Mouse (Mus musculus) liver, adult 2 months (tissue): ENCODE measurements around the gene Ifit1. TPM values are rescaled to one million over a fixed set of nuclear protein-coding genes. Genes with fewer than 3 reads are reported as not detected.
A peak's percentile ranks its signal among the peaks of the same experiment; 100 is the strongest.

Experiments used
- DNase-seq: peaks from one replicate; pipeline ENCODE4 v3.0.0-alpha.2; 2011; ENCODE audit warnings: low read depth, low spot score; ENCODE audit errors: extremely low read depth
- H3K27ac ChIP-seq: fragments of 200-500 bp; replicated peaks from 2 replicates; pipeline ENCODE4 v1.5.1; 2012; ENCODE audit warnings: low read depth, mild to moderate bottlenecking, control low read depth, inconsistent platforms, low read length; ENCODE audit not compliant: insufficient read depth
- H3K27me3 ChIP-seq: fragments of 200-500 bp; 2 replicates; pipeline ENCODE4 v1.6.1; 2012; ENCODE audit warnings: mild to moderate bottlenecking, moderate library complexity, low read length, inconsistent platforms; ENCODE audit not compliant: control insufficient read depth, insufficient read depth
- H3K36me3 ChIP-seq: fragments of 200-500 bp; 2 replicates; pipeline ENCODE4 v1.6.1; 2012; ENCODE audit warnings: low read length, inconsistent platforms; ENCODE audit not compliant: control insufficient read depth, insufficient read depth
- H3K4me1 ChIP-seq: fragments of 200-500 bp; 2 replicates; pipeline ENCODE4 v1.6.1; 2011; ENCODE audit warnings: low read length; ENCODE audit not compliant: control insufficient read depth, insufficient read depth
- H3K4me3 ChIP-seq: fragments of 200-500 bp; 2 replicates; pipeline ENCODE4 v1.5.1; 2011; ENCODE audit warnings: low read depth, mild to moderate bottlenecking, control low read depth, low read length, moderate library complexity; ENCODE audit not compliant: insufficient read depth
- H3K79me2 ChIP-seq: fragments of 200-500 bp; 2 replicates; pipeline ENCODE4 v1.6.1; 2012; ENCODE audit warnings: inconsistent platforms, mild to moderate bottlenecking, low read length, moderate library complexity; ENCODE audit not compliant: control insufficient read depth, insufficient read depth
- H3K9ac ChIP-seq: fragments of 200-500 bp; 2 replicates; pipeline ENCODE4 v1.6.1; 2012; ENCODE audit warnings: low read depth, mild to moderate bottlenecking, control low read depth, inconsistent platforms, low read length
- CTCF ChIP-seq: fragments of 200-500 bp; IDR thresholded peaks from 2 replicates; pipeline ENCODE4 v1.5.1; 2011; ENCODE audit warnings: low read depth, low read length, control low read depth
- POLR2A ChIP-seq: fragments of 200-500 bp; IDR thresholded peaks from 2 replicates; pipeline ENCODE4 v1.6.1; 2011; ENCODE audit warnings: low read length, control low read depth; ENCODE audit not compliant: insufficient read depth; ENCODE audit errors: extremely low read depth
- WGBS: fragments of 180-500 bp; shearing (Covaris S2); methylation state at CpG from one replicate; pipeline ENCODE4 v1.1.7; 2018; 5-methylcytosine and 5-hydroxymethylcytosine counted together
- polyA plus RNA-seq: library from polyadenylated mRNA; depleted of rRNA; stranded (reverse); fragments of >200 nt; gene quantifications from 2 replicates; pipeline ENCODE4 v1.2.3, GENCODE M21; 2012
- total RNA-seq: library from RNA; depleted of rRNA; stranded (reverse); fragments of >200 nt; gene quantifications from 2 replicates; pipeline ENCODE4 v1.2.3, GENCODE M21; 2014

Gene Ifit1
- total and polyA plus RNA-seq, 2 experiments: 7.0 to 15.9 TPM

DNA sequence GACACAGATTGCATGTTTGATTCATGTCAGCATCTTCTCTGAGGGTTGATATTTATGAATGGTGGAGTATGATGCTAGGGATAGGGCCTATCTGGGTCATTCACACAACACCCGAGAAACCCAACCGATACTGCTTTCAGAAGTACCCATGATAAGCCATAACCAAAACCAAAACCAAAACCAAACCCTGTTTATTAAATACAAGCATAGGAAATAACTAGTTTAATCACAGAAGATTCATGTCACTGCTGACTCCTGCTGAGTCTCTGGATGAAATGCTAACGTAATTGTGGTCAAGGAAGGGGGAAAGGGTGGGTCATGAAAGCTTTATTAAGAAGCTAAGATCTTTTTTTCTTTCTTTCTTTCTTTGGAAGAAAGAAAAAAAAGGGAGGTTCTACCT is 9.6 kb downstream of the Ifit1 start:
- H3K79me2 ChIP-seq: no peaks in the 10 kb centered on the region
- 81% methylated on average over 3 of the region's 3 CpGs for WGBS
- H3K4me1 ChIP-seq: no peaks in the 10 kb centered on the region
- H3K27me3 ChIP-seq: no peaks in the 10 kb centered on the region
- H3K27ac ChIP-seq: no peak overlapping the region
- peaks cover 3% of the 10 kb centered on the region; the same call in 1 of the 2 replicates for H3K36me3 ChIP-seq
- no peak for DNase-seq
- H3K9ac ChIP-seq: no peak overlapping the region
- H3K4me3 ChIP-seq: no peak overlapping the region
- TF ChIP-seq POLR2A (no peak), CTCF (no peak)

DNA sequence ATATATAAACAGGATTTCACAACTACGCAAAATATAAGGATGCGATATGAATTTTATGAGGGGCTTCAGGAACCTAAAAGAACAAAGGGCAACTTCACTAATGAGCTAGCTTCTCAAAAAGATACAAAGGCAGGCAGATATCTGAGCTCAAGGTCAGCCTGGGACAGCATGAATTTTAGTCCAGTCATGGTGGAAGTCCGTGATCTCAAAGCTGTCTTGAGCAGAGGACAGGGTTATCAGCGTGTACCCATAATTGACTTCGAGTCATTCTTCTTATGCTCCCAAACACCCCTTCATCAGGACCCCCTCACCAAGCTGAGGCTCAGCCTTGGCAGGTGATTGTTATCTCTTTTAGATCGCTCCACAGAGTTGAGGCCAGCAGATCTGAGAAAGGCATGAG is 10.3 kb downstream of the Ifit1 start:
- no peak overlapping the region for H3K4me3 ChIP-seq
- no peak overlapping the region for H3K27ac ChIP-seq
- TF ChIP-seq POLR2A: no peak
- TF ChIP-seq CTCF: no peak
- no peak overlapping the region for H3K9ac ChIP-seq
- DNase-seq: no peak
- no peaks in the 10 kb centered on the region for H3K27me3 ChIP-seq
- H3K79me2 ChIP-seq: no peaks in the 10 kb centered on the region
- H3K4me1 ChIP-seq: no peaks in the 10 kb centered on the region
- WGBS: 87% methylated on average over 6 of the region's 6 CpGs
- peaks cover 3% of the 10 kb centered on the region; the same call in 1 of the 2 replicates for H3K36me3 ChIP-seq

DNA sequence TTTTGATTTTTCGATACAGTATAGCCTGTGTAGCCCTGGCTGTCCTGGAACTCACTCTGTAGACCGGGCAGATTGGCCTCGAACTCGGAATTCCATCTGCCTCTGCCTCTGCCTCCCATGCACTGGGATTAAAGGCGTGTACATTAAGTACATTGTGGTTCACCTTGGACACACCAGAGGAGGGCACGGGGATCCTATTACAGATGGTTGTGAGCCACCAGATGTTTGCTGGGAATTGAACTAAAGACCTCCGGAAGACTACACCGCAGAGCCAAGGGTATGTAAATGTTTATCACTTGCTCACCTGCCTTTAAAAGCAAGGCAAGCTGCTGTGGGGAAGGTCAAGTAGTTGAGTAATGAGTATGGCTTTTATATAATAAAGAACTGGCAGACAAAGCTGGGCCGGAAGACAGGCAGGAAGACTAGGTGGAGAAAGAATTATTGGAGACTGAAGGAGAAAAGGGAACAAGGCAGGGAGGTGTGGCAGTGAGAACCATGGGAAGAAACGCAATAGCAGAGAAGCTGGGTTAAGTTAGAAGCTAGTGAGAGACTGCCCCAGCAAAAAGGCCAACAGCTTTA is 14.6 kb downstream of the Ifit1 start:
- no peaks in the 10 kb centered on the region for H3K36me3 ChIP-seq
- H3K9ac ChIP-seq: no peak overlapping the region
- no peaks in the 10 kb centered on the region for H3K27me3 ChIP-seq
- H3K79me2 ChIP-seq: no peaks in the 10 kb centered on the region
- no peak for DNase-seq
- TF ChIP-seq POLR2A (no peak), CTCF (no peak)
- no peak overlapping the region for H3K4me3 ChIP-seq
- peaks cover 4% of the 10 kb centered on the region for H3K4me1 ChIP-seq
- no peak overlapping the region for H3K27ac ChIP-seq
- WGBS: 88% methylated on average over 10 of the region's 10 CpGs

DNA sequence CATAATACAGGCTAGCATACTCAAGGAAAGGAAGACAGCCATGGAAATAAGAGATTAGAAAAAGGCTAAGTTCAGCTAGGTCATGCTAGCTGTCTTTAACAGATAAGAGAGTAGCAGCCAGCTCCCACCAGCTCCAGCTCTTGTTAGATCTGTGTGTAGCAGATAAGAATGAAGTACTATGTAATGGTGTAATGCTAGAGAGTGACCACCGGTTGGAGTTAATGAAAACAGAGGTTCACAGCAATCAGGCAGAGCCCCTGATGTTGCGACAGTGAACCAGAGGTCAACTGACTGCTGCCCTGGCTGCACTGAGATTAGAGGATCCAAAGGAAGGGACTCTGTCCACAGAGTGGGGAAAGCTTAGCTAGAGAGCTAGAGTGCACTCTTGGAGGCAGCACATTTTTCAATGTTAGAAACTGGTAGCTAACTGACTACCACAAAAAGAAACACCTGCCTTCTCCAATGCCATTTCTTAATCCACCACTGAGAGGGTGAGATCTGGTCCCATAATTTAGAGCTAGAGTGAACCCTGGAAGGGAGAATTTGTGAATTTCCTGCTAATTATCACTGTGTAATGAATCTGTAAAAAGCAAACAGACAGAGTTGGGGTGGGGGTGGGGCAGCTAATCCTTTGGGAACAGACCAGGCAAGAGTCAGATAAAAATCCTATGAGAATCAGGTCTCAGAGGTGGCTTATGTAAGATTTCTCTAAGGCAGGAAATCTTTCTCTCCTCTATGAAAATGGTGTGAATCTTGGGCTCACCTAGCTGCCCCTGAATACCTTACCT is 16.0 kb downstream of the Ifit1 start:
- 4% methylated on average over 2 of the region's 2 CpGs for WGBS
- no peaks in the 10 kb centered on the region for H3K27me3 ChIP-seq
- DNase-seq: peak; percentile 48
- H3K36me3 ChIP-seq: no peaks in the 10 kb centered on the region
- no peak overlapping the region for H3K27ac ChIP-seq
- H3K4me1 ChIP-seq: peaks cover 4% of the 10 kb centered on the region
- H3K4me3 ChIP-seq: no peak overlapping the region
- H3K79me2 ChIP-seq: no peaks in the 10 kb centered on the region
- TF ChIP-seq POLR2A (no peak), CTCF (no peak)
- H3K9ac ChIP-seq: no peak overlapping the region

DNA sequence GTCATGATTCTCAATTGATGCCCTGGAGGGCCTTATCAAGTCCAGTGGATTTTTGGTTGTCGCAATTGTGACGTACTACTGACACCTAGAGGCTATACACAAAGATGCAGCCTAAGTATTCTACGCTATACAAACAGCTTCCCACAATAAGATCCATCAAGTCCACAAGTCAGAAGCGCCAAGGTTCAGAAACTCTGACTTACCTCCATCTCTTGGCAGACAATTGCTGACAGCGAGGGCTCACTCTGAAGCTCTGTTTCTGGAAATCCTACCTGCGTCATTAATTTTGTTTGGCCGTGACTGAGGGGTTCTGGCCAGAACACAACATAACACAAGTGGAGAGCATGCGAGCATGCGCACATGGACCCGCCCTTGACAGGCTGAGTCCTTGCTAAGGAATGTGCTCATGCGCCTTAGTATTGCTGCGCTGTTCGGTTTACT is 21.4 kb downstream of the Ifit1 start:
- peak; percentile 41 for TF ChIP-seq CTCF
- TF ChIP-seq POLR2A: no peak
- Histone ChIP-seq H3K4me3 (peak overlapping the region; percentile 18; the same call in 1 of the 2 replicates), H3K79me2 (no peaks in the 10 kb centered on the region), H3K27ac (no peak overlapping the region), H3K36me3 (no peaks in the 10 kb centered on the region), H3K9ac (no peak overlapping the region), H3K27me3 (no peaks in the 10 kb centered on the region), H3K4me1 (peaks cover 3% of the 10 kb centered on the region; the same call in 1 of the 2 replicates)
- 41% methylated on average over 13 of the region's 13 CpGs for WGBS
- peak; percentile 52 for DNase-seq

DNA sequence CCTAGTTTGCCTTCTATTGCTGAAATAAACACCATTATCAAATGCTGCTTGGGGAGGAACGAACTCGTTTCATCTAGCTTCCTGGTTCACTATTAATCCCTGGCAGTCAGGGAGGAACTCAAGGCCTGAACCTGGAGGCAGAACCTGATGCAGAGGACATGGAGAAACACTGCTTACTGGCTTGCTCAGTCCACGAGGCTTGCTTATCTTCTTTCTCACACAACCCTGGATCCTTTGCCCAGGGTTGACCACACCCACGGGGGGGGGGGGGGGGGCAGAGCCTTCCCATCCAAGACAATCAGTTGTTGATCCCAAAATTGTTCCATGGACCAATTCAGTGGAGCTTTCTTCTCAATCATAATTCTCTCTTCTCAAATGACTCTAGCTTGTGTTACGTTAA is 22.1 kb downstream of the Ifit1 start:
- Histone ChIP-seq H3K9ac (no peak overlapping the region), H3K27me3 (no peaks in the 10 kb centered on the region), H3K79me2 (no peaks in the 10 kb centered on the region), H3K4me3 (no peak overlapping the region), H3K36me3 (no peaks in the 10 kb centered on the region), H3K4me1 (peaks cover 3% of the 10 kb centered on the region; the same call in 1 of the 2 replicates), H3K27ac (no peak overlapping the region)
- 40% methylated on average over 5 of the region's 5 CpGs for WGBS
- no peak for TF ChIP-seq CTCF
- TF ChIP-seq POLR2A: no peak
- no peak for DNase-seq
